Mouse (Mus musculus) monocyte, adult 5-6 weeks (primary cell): ENCODE measurements around the gene Slc28a1. TPM values are rescaled to one million over a fixed set of nuclear protein-coding genes. Genes with fewer than 3 reads are reported as not detected.
A peak's percentile ranks its signal among the peaks of the same experiment; 100 is the strongest.

ENCODE experiments used
- ATAC-seq: fragments of 153-309, 156-312 bp; replicated peaks from 2 replicates; pipeline ENCODE4 v1.8.0; 2017; ENCODE audit warnings: mild to moderate bottlenecking; ENCODE audit not compliant: low TSS enrichment, insufficient number of reproducible peaks, severe bottlenecking, poor library complexity, low FRiP score
- total RNA-seq: library from RNA; stranded (forward); fragments of 200-1000, 200-491, 200-594 nt; gene quantifications from 3 replicates; pipeline ENCODE4 v1.2.3, GENCODE M21; 2017

The Slc28a1 gene
- not detected in 3 replicates for total RNA-seq

DNA sequence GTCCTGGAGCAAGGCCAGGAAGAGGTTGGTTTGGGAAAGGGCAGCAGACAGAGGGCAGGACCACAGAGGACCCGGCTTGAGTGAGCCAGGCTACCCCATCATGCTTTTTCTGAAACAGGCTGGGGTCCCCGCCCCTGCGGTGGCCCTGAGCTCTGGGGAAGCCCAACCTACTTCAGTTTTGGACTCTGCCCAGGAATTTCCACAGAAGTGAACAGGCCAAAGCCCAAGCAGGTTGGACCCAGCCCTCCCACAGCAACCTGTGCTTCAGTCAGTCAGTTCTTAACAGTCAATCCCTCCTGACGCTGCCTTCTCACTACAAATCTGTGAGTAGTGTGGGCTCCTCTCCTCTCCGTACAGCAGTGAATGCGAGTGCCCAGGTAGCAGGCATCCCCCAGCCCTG is at the start of gene Slc28a1:
Gene Slc28a1 (plus strand): TSS at position 245 of the 400 bp plus-strand sequence.
- ATAC-seq, result no peak

GRCm38 (mm10) chr7:81066714-81067113 is 47.9 kb upstream of the Slc28a1 start:
- no peak for ATAC-seq

DNA sequence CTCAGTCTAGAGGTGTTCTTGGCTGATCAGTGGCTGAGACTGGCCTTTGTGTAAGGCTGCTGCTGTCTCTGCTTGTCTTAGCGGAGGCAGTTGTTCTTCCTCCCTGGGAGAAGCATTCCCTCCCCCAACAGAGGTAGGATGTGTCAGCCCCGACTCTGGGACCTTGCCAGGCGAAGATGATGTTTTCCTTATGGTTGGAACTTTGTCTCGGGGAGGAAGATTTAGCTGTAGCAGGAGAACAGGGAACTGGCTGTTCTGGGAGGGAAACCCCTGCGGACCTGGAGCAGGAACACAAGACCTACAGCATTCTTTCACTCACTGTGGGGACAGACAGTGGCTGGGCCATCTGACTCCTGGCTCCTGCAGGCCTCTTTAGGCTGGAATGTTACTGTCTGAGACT is 42.1 kb upstream of the Slc28a1 start:
- ATAC-seq, result no peak

DNA sequence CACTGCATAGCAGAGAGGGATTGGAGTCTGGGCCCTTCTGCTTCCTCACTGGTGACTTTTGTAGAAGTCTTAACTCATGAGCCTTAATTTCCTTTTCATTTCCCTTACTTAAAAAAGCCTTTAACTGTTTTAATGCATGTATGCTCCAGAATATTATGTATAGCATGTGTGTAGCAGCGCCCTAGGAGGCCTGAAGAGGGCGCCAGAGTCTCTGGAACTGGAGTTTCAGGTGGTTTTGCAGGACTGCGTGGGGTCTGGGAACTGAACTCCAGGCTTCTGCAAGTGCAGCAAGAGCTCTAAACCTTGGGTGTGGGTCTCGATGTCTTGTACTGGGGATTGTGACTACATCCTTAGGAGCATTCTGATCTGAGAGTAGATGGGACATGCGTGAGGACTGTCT is 41.3 kb upstream of the Slc28a1 start:
- ATAC-seq, result no peak

GRCm38 (mm10) chr7:81074546-81074945 is 40.1 kb upstream of the Slc28a1 start:
- ATAC-seq, result no peak

- ATAC-seq, result peak; percentile 54; the same call in 1 of the 2 replicates
Measured at GRCm38 (mm10) chr7:81075299-81075698, 39.3 kb upstream of the Slc28a1 start.

DNA sequence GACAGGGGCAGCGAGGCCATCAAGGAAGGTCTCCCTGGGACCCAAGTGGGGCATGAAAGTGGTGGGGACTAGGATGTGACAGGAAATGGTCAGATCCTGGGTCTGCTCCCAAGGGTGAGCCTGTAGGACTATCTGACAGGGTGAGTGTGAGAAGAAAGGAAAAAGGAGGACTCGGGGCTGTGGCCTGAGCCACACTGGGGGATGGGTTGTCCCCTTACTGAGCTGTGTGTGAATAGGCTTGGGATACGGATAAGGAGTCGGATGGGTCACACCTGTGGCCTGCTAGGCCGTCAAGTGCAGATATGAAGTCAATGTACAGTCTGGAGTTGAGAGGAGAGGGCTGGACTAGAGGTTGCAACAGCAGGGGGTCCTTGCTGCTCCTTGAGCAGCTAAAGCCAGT is 38.9 kb upstream of the Slc28a1 start:
- no peak for ATAC-seq

DNA sequence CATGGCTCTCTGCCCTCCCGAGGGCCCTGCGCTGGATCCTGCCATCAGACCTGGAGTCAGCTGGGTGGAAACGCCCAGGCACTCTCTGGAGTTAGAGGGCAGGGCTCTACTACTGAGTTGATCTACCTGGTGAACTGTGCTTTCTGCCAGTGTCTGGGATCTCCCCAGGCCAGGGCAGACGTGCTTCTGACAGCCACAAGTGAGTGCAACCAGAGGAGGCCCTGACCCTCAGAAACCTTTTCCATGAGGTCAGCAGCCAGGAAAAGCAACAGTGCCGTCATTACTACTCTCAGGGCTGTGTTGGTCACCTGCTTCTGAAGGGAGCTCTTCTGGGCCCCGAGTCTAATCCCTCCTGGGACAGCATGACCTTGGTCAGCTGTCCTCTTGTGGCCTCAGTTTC is 37.6 kb upstream of the Slc28a1 start:
- ATAC-seq, result no peak

- ATAC-seq, result no peak
Measured at GRCm38 (mm10) chr7:81078740-81079139, 35.9 kb upstream of the Slc28a1 start.

DNA sequence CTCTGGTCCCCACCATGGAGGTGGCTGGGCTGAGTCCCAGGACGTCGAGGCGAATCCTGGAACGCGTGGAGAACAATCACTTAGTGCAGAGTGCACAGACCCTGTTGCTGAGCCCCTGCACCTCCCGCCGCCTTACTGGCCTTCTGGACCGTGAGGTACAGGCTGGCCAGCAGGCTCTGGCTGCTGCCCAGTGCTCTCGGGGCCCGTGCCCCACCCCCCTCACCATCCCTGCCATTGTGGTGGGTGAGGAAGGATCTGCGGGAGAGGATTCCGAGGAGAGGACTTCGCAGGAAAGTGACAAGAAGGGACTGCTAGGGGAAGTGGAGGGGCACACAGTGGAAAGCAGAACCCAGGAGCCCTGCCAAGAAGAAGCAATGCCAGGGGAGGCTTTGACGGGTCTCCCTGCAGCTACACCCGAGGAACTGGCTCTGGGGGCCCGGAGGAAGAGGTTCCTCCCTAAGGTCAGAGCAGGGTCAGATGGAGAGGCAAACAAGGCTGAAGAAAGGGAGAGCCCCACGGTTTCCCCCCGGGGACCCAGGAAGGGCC is 21.1 kb upstream of the Slc28a1 start:
- no peak for ATAC-seq

DNA sequence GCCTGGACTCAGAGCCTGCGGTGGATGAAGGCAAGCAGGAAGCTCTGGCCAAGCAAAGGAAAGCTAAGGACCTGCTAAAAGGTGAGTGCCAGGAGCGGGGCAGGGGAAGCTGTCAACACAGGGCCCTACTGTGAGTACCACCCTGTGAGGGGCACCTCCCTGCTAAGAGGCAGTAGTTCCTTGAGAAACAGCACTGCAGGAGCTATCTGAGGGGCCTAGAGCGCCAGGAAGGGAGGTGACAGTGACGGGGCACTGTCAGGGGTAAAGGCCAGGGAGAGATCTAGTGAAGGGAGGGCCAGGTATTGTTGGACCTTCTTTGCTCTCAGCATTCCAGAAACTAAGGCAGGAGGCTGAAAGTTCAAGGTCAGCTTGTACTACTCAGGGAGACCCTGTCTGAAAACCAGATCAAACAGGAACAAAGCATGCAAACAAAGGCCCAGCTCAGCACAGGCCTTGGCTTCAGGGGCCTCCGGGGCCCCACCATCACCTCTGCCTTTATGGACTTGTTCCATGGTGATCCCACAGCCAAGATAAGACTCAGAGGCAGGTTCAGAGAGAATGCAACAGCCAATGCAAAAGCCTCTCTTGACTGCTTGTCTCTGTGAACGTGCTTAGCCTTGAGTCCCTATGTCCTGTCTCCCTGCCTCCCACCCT is 20.4 kb upstream of the Slc28a1 start:
- no peak for ATAC-seq

DNA sequence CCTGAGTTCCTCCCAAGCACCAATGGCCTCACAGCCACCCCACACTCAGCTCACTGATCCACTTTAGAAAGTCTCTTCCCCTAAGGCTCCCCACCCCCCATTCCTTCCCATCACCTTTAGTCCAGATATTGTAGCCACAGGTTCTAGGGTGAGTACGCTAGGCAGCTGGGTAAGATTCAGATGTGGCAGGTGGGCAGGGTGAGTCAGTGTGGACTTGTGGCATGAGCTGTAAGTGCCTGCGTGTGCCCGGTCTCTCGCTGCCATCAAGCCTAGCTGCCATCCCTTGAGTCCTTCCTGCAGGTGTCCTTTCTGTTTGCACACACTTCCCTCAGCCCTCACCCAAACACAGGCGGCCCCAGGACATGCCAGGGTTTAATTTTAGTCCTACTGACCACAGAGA is 14.3 kb upstream of the Slc28a1 start:
- no peak for ATAC-seq

- no peak for ATAC-seq
Measured at GRCm38 (mm10) chr7:81102854-81103253, 11.7 kb upstream of the Slc28a1 start.

DNA sequence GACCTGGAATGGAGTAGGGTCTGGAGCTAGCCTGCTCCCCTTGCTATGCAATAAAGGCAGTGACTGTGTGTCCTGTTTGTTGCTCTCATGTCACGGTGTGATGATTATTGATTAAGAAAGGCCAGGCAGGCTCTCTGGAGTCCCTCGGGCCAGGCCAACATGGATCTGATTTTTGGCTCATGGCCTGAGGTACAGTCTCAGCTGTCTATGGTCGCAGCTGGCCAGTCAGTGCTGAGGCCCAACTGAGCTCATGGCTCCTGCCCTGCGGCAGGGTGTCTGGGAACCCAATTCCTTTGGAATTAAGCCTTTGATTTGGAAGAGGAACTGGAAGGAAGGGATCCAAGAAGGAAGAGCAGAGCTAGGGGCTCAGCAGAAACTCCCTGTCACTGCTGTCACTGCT is 9.1 kb upstream of the Slc28a1 start:
- ATAC-seq, result no peak

GRCm38 (mm10) chr7:81108226-81108625 is 6.4 kb upstream of the Slc28a1 start:
- no peak for ATAC-seq

GRCm38 (mm10) chr7:81109717-81110651 is 4.6 kb upstream of the Slc28a1 start:
- no peak for ATAC-seq

DNA sequence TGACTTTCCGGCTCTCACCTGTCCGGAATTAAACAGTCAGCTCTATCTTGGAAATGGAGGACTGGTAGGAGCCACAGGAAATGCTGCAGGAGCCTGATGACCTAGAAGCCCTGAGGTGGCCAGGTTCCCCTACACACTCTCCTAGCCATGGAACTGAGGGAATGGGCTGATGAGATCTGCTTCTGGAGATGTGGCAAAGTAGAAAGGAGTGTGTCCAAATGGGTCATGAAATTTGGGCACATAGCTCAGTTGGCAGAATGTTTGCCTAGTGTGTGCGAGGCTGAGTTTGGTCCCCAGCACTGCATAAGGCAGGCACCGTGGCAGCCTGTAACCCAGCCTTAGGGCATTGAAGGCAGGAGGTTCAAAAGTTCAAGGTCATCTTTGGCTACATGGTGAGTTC is 3.8 kb upstream of the Slc28a1 start:
- no peak for ATAC-seq

- no peak for ATAC-seq
Measured at GRCm38 (mm10) chr7:81111729-81112128, 2.9 kb upstream of the Slc28a1 start.

GRCm38 (mm10) chr7:81112686-81113360 is 1.8 kb upstream of the Slc28a1 start:
- no peak for ATAC-seq
